Mouse (Mus musculus) heart, postnatal 0 days (tissue): ENCODE measurements around the gene Galnt9. TPM values are rescaled to one million over a fixed set of nuclear protein-coding genes. Genes with fewer than 3 reads are reported as not detected.

Experiments
- ATAC-seq: fragments of 200-750 bp; cut with Nextera tagmentation; 2 replicates; pipeline ENCODE4 v1.8.0; 2017; ENCODE audit warnings: low read depth, moderate number of reproducible peaks, moderate library complexity; ENCODE audit not compliant: insufficient read depth
- DNase-seq: peaks from one replicate; pipeline ENCODE4 v3.0.0-alpha.2; 2016; ENCODE audit warnings: low spot score
- H3K27ac ChIP-seq: fragments of 300-500 bp; sonication (generic); 2 replicates; pipeline ENCODE4 v1.5.1; 2014; ENCODE audit warnings: low read depth, mild to moderate bottlenecking
- H3K27me3 ChIP-seq: fragments of 300-500 bp; sonication (generic); 2 replicates; pipeline ENCODE4 v1.6.1; 2014; ENCODE audit warnings: low read length, mixed read lengths; ENCODE audit not compliant: control insufficient read depth, insufficient read depth
- H3K36me3 ChIP-seq: fragments of 300-500 bp; sonication (generic); replicated peaks from 2 replicates; pipeline ENCODE4 v1.6.1; 2014; ENCODE audit warnings: low read length, mixed read lengths; ENCODE audit not compliant: control insufficient read depth, insufficient read depth
- H3K4me1 ChIP-seq: fragments of 300-500 bp; sonication (generic); 2 replicates; pipeline ENCODE4 v1.6.1; 2014; ENCODE audit warnings: antibody characterized with exemption; ENCODE audit not compliant: control insufficient read depth, insufficient read depth
- H3K4me2 ChIP-seq: fragments of 300-500 bp; sonication (generic); 2 replicates; pipeline ENCODE4 v1.6.1; 2014; ENCODE audit warnings: low read depth, mild to moderate bottlenecking, low read length, moderate library complexity
- H3K4me3 ChIP-seq: fragments of 300-500 bp; sonication (generic); 2 replicates; pipeline ENCODE4 v1.5.1; 2014; ENCODE audit warnings: low read depth, low read length
- H3K9ac ChIP-seq: fragments of 300-500 bp; sonication (generic); replicated peaks from 2 replicates; pipeline ENCODE4 v1.6.1; 2014; ENCODE audit warnings: low read depth, low read length, mixed read lengths
- H3K9me3 ChIP-seq: fragments of 300-500 bp; sonication (generic); replicated peaks from 2 replicates; pipeline ENCODE4 v1.6.1; 2016; ENCODE audit warnings: low read length; ENCODE audit not compliant: control insufficient read depth
- CTCF ChIP-seq: IDR thresholded peaks from 2 replicates; pipeline ENCODE4 v1.5.1; 2016; ENCODE audit warnings: antibody characterized with exemption, control low read depth, low read depth
- EP300 ChIP-seq: IDR thresholded peaks from 2 replicates; pipeline ENCODE4 v1.6.1; 2016; ENCODE audit warnings: antibody characterized with exemption, low read depth
- WGBS: fragments of 180-500 bp; shearing (Covaris S2); extraction: QIAGEN DNeasy Blood & Tissue Kit; methylation state at CpG from one replicate; pipeline ENCODE4 v1.1.7; 2014; 5-methylcytosine and 5-hydroxymethylcytosine counted together
- polyA plus RNA-seq: library from polyadenylated mRNA; unstranded; fragments of >200 nt; fragmentation: Nextera tagmentation; extraction: Ambion mirVana; gene quantifications from 2 replicates; pipeline ENCODE4 v1.2.1, GENCODE M21; 2015
- total RNA-seq: library from RNA; depleted of rRNA; stranded (reverse); fragments of >200 nt; gene quantifications from 2 replicates; pipeline ENCODE4 v1.2.3, GENCODE M21; 2014; ENCODE audit warnings: low replicate concordance

Gene Galnt9
- total and polyA plus RNA-seq, 2 experiments from 2014 or later = not detected

DNA sequence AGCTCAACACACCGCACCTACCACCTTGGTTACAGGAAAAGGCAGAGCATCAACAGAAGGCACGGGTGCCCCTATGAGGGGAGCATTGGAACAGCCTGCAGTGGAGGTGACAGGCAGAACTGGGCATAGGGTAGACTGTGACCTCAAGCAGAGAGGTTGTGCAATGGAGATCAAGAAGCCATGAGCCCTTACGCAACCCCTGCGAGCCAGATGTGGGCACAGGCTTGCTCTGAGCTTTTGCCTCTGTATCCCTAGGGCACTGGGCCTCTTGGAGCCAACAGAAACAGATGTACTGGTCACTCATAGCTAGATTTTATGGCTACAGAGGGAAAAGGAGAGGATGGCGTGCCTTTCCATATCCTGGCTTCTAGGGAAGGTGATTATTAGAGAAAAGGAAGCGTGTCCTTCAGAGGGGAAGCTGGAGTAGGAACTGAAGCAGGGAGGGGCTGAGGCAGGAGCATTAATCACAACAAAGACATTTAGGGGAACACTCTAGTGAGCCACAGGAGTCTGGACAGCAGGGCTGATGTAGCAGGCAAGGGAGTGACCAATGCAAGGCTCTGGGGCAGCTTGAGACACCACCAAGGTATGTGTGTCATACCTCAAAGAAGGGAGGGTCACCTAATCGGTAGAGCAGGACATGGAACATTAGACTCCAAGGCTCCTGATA lies 59.0 kb downstream of the Galnt9 start:
- TF ChIP-seq EP300 = no peak
- no peak for TF ChIP-seq CTCF
- H3K4me2 ChIP-seq = no peak overlapping the region
- ATAC-seq (no peak), DNase-seq (no peak)
- 0 out of 2 replicates have a peak, but pooled peaks cover 6% of the 10 kb centered on the region for H3K27me3 ChIP-seq
- H3K36me3 ChIP-seq = no peaks in the 10 kb centered on the region
- WGBS = 71% methylated on average over 7 of the region's 7 CpGs
- H3K4me3 ChIP-seq = no peak overlapping the region
- no peak overlapping the region for H3K27ac ChIP-seq
- H3K9ac ChIP-seq = no peak overlapping the region
- H3K9me3 ChIP-seq = no peaks in the 10 kb centered on the region
- no peaks in the 10 kb centered on the region for H3K4me1 ChIP-seq

DNA sequence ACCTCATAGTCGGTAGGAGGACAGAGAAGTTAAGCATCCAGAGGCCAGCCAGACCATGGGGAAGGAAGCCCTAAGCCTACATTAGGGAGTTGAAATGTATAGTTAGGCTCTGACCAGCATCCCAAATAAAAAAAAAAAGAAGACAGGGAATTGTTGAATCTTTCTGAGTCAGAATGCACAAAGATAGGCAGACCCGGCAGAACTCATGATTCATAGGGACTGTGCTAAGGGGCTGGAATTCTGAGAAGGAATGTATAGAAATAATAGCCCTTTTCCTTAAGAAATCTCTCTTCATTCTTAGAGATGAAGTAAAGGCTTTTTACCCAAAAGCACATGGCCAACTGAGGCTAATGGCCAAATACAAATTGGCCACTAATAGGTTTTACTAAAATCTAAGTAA lies 60.2 kb downstream of the Galnt9 start:
- 81% methylated on average over 2 of the region's 2 CpGs for WGBS
- TF ChIP-seq CTCF = no peak
- TF ChIP-seq EP300 = no peak
- H3K9ac ChIP-seq = no peak overlapping the region
- no peaks in the 10 kb centered on the region for H3K4me1 ChIP-seq
- H3K27ac ChIP-seq = no peak overlapping the region
- no peak for DNase-seq
- no peak for ATAC-seq
- H3K4me2 ChIP-seq = no peak overlapping the region
- H3K27me3 ChIP-seq = 0 out of 2 replicates have a peak, but pooled peaks cover 6% of the 10 kb centered on the region
- H3K9me3 ChIP-seq = no peaks in the 10 kb centered on the region
- H3K4me3 ChIP-seq = no peak overlapping the region
- no peaks in the 10 kb centered on the region for H3K36me3 ChIP-seq

GRCm38 (mm10) chr5:110605531-110606221 lies 61.5 kb downstream of the Galnt9 start:
- ATAC-seq = no peak
- Histone ChIP-seq H3K9me3 (no peaks in the 10 kb centered on the region), H3K27me3 (0 out of 2 replicates have a peak, but pooled peaks cover 3% of the 10 kb centered on the region), H3K27ac (no peak overlapping the region), H3K4me2 (no peak overlapping the region), H3K4me1 (no peaks in the 10 kb centered on the region), H3K9ac (no peak overlapping the region), H3K4me3 (no peak overlapping the region), H3K36me3 (no peaks in the 10 kb centered on the region)
- no peak for DNase-seq
- TF ChIP-seq CTCF (no peak), EP300 (no peak)
- WGBS = 41% methylated on average over 5 of the region's 5 CpGs

GRCm38 (mm10) chr5:110607767-110608166 lies 63.6 kb downstream of the Galnt9 start:
- Histone ChIP-seq H3K4me3 (no peak overlapping the region), H3K4me2 (no peak overlapping the region), H3K9ac (no peak overlapping the region), H3K27ac (no peak overlapping the region), H3K4me1 (no peaks in the 10 kb centered on the region), H3K9me3 (no peaks in the 10 kb centered on the region), H3K36me3 (no peaks in the 10 kb centered on the region), H3K27me3 (no peaks in the 10 kb centered on the region)
- DNase-seq (no peak), ATAC-seq (no peak)
- WGBS = 57% methylated on average over 3 of the region's 3 CpGs
- TF ChIP-seq EP300 = no peak
- no peak for TF ChIP-seq CTCF

DNA sequence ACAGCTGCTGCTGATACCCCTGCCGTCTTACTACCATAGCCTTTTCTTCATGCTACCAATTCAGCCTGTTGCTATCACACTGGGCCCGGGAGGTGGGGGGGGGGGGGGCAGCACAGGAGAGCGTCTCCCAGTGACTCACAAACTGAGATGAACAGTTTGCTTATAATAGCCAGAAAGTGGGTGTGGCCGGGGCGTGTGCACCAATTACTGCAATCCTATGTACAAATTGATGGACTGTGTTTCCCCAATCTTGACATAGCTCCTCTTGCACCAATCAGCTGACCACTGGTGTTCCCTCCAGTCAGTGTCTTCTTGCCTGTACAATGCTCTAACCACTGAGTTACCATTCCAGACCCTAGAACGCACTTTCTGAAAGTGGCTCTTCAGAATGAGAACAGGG lies 64.2 kb downstream of the Galnt9 start:
- Histone ChIP-seq H3K9me3 (no peaks in the 10 kb centered on the region), H3K4me1 (no peaks in the 10 kb centered on the region), H3K4me2 (no peak overlapping the region), H3K36me3 (no peaks in the 10 kb centered on the region), H3K4me3 (no peak overlapping the region), H3K9ac (no peak overlapping the region), H3K27me3 (no peaks in the 10 kb centered on the region), H3K27ac (no peak overlapping the region)
- no peak for DNase-seq
- ATAC-seq = no peak
- no peak for TF ChIP-seq EP300
- no peak for TF ChIP-seq CTCF
- 66% methylated on average over 6 of the region's 6 CpGs for WGBS
